Mouse (Mus musculus): Measurements from ENCODE around the gene Slc35d2. TPM values are rescaled to one million over a fixed set of nuclear protein-coding genes. Genes with fewer than 3 reads are reported as not detected.
A peak's percentile ranks its signal among the peaks of the same experiment; 100 is the strongest.

The Slc35d2 gene
- polyA plus RNA-seq, 1 experiment from 2014 or later: 5.5 TPM

DNA sequence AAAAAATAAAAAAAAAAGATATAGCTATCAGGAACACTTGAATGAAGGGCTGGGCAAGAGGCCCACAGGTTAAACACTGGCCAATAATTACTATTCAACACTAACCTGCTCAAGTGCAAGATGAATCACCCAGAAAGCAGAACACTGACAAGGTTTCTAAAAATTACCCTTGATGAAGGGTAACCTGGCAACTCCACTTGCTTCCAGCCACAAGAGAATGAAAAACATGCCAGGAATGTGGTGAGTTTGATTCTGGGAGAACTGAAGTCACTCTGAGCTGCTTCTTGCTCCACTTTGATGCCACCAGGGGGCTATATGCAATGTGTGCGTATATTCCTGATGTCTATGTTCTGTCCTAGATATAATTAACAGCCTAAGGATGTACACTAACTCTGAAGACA lies 26.0 kb upstream of the Slc35d2 start:
- Histone ChIP-seq H3K9ac (ENCODE audit: low read depth, low read length) (no peak overlapping the region), H3K4me2 (replicated peaks; ENCODE audit: low read depth, low read length) (no peak overlapping the region), H3K4me1 (ENCODE audit: control insufficient read depth, insufficient read depth, low read length) (peaks cover 13% of the 10 kb centered on the region; the same call in 1 of the 2 replicates), H3K27me3 (ENCODE audit: control insufficient read depth, insufficient read depth, low read length) (0 out of 2 replicates have a peak, but pooled peaks cover 3% of the 10 kb centered on the region), H3K36me3 (ENCODE audit: control insufficient read depth, insufficient read depth, low read length) (no peaks in the 10 kb centered on the region), H3K27ac (ENCODE audit: low read depth, low read length) (no peak overlapping the region), H3K9me3 (ENCODE audit: control insufficient read depth, low read length) (no peaks in the 10 kb centered on the region), H3K4me3 (ENCODE audit: low read length) (no peak overlapping the region)
- no peak for ATAC-seq (ENCODE audit: low FRiP score, low TSS enrichment)
- WGBS: 22% methylated on average over 1 of the region's 1 CpGs

DNA sequence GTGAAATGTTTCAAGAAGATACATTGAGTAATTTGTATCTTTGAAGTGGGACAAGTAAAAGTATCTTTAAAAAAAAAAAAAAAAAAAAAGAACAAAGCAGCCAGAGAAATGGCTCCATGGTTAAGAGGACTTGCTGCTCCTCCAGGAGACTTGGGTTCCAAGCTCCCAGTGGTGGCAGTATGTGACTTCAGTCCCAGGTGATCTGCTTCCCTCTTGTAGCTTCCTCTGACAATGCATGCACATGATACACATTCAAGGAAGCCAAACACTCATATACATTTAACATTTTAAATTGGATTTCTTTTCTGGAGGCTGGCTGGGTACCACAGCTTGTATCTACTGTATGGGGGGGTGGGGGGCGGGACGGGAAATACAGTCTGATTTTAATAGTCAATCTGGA lies 25.5 kb upstream of the Slc35d2 start:
- H3K4me2 ChIP-seq (replicated peaks; ENCODE audit: low read depth, low read length): no peak overlapping the region

DNA sequence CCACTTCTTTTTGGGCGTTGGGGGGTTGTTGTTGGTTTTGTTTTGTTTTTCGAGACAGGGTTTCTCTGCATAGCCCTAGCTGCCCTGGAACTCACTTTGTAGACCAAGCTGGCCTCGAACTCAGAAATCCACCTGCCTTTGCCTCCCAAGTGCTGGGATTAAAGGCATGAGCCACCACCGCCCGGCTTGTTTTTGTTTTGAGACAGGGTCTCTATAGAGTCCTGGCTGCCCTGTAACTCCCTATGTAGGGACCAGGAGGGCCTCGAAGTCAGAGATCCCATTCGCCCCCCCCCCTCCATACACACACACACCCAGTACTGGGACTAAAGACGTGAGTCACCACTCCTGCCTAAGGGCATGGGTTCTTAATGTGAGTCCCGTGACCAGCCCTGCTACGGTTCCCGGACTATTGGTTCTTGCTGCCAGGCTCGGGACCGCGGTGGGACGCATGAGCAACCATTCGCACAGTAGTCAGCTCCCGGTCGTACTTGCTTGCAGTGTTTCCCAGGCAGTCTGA lies 24.6 kb upstream of the Slc35d2 start:
- Histone ChIP-seq H3K36me3 (ENCODE audit: control insufficient read depth, insufficient read depth, low read length) (no peaks in the 10 kb centered on the region), H3K27me3 (ENCODE audit: control insufficient read depth, insufficient read depth, low read length) (no peaks in the 10 kb centered on the region), H3K4me2 (replicated peaks; ENCODE audit: low read depth, low read length) (peak overlapping the region; percentile 56), H3K9me3 (ENCODE audit: control insufficient read depth, low read length) (no peaks in the 10 kb centered on the region), H3K4me3 (ENCODE audit: low read length) (peak overlapping the region; percentile 83), H3K27ac (ENCODE audit: low read depth, low read length) (peak overlapping the region; percentile 65; the same call in 1 of the 2 replicates), H3K9ac (ENCODE audit: low read depth, low read length) (peak overlapping the region; percentile 42), H3K4me1 (ENCODE audit: control insufficient read depth, insufficient read depth, low read length) (peaks cover 17% of the 10 kb centered on the region; the same call in 1 of the 2 replicates)
- WGBS: 1% methylated on average over 18 of the region's 18 CpGs
- ATAC-seq (ENCODE audit: low FRiP score, low TSS enrichment): peak; percentile 50

More for the DNA sequence above, 25.5 kb upstream of the Slc35d2 start:
- WGBS: 67% methylated on average over 2 of the region's 2 CpGs
- no peak for ATAC-seq (ENCODE audit: low FRiP score, low TSS enrichment)
- no peaks in the 10 kb centered on the region for H3K27me3 ChIP-seq (ENCODE audit: control insufficient read depth, insufficient read depth, low read length)
- no peak overlapping the region for H3K9ac ChIP-seq (ENCODE audit: low read depth, low read length)
- no peak overlapping the region for H3K27ac ChIP-seq (ENCODE audit: low read depth, low read length)
- peaks cover 17% of the 10 kb centered on the region; the same call in 1 of the 2 replicates for H3K4me1 ChIP-seq (ENCODE audit: control insufficient read depth, insufficient read depth, low read length)
- H3K36me3 ChIP-seq (ENCODE audit: control insufficient read depth, insufficient read depth, low read length): no peaks in the 10 kb centered on the region
- H3K9me3 ChIP-seq (ENCODE audit: control insufficient read depth, low read length): no peaks in the 10 kb centered on the region
- H3K4me3 ChIP-seq (ENCODE audit: low read length): no peak overlapping the region

DNA sequence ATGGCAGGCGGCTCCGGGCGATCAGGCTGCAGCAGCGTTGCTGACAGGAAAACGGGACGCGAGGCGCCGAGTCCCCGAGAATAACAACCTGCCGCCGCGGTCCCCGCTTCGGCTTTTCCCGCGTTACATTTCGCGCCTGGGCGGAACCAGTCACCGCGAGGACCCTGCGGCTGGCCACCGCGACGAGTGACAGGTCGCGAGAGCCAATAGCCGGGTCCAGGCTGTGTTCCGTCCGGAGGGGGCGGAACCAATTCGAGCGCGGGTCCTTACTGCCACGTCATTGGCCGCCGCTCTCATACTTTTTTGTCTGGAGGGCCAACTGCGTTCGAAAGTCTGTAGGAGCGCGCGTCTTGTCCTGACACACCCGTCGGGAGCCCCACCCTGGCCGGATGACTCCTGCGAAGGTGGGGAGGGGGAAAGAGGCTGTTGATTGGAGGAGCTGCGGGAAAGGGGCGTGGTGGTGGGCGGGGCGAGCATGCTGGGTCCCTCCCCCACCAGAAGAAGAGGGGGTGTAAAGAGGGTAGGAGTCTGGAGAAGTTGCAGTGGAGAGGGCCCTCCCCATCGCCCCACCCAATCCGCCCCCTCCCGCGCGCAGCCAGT lies 24.0 kb upstream of the Slc35d2 start, which contains the start of gene Zfp367:
Gene Zfp367 (minus strand): TSS at position 120 of the 600 bp plus-strand sequence.
- Histone ChIP-seq H3K27me3 (ENCODE audit: control insufficient read depth, insufficient read depth, low read length) (no peaks in the 10 kb centered on the region), H3K4me3 (ENCODE audit: low read length) (peak within 1 kb of the TSS; percentile 83), H3K9ac (ENCODE audit: low read depth, low read length) (peak within 1 kb of the TSS; percentile 82), H3K4me1 (ENCODE audit: control insufficient read depth, insufficient read depth, low read length) (peaks cover 17% of the 10 kb centered on the region; the same call in 1 of the 2 replicates), H3K4me2 (replicated peaks; ENCODE audit: low read depth, low read length) (peak within 1 kb of the TSS; percentile 57), H3K27ac (ENCODE audit: low read depth, low read length) (peak within 1 kb of the TSS; percentile 73), H3K36me3 (ENCODE audit: control insufficient read depth, insufficient read depth, low read length) (no peaks in the 10 kb centered on the region), H3K9me3 (ENCODE audit: control insufficient read depth, low read length) (no peaks in the 10 kb centered on the region)
- peak; percentile 97 for ATAC-seq (ENCODE audit: low FRiP score, low TSS enrichment)
- WGBS: 1% methylated on average over 55 of the region's 56 CpGs

DNA sequence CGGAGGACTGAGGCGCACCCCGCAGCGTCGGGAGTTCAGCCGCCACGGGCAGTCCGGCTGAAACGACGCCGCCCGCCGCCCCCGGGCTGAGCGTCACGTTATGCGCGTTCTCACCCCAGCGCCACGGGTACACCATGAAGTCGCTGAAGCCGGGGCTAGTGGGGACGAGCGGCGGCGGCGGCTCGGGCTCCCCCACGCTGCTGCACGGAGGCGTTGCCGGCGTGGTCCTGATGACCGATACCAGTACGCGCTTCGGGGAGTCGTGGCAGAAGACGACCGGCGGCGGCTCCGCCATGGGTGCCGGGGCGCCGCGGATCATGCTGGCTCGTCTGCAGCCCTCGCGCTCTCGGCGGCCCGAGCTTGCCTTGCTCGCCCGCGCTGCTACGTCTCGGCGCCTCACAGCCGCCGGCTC lies 23.5 kb upstream of the Slc35d2 start:
- peak; percentile 21 for ATAC-seq (ENCODE audit: low FRiP score, low TSS enrichment)
- Histone ChIP-seq H3K36me3 (ENCODE audit: control insufficient read depth, insufficient read depth, low read length) (no peaks in the 10 kb centered on the region), H3K4me3 (ENCODE audit: low read length) (peak overlapping the region; percentile 83), H3K4me1 (ENCODE audit: control insufficient read depth, insufficient read depth, low read length) (peaks cover 17% of the 10 kb centered on the region; the same call in 1 of the 2 replicates), H3K27ac (ENCODE audit: low read depth, low read length) (peak overlapping the region; percentile 73), H3K27me3 (ENCODE audit: control insufficient read depth, insufficient read depth, low read length) (no peaks in the 10 kb centered on the region), H3K4me2 (replicated peaks; ENCODE audit: low read depth, low read length) (peak overlapping the region; percentile 57), H3K9me3 (ENCODE audit: control insufficient read depth, low read length) (no peaks in the 10 kb centered on the region), H3K9ac (ENCODE audit: low read depth, low read length) (peak overlapping the region; percentile 82)
- WGBS: 0% methylated on average over 59 of the region's 61 CpGs

DNA sequence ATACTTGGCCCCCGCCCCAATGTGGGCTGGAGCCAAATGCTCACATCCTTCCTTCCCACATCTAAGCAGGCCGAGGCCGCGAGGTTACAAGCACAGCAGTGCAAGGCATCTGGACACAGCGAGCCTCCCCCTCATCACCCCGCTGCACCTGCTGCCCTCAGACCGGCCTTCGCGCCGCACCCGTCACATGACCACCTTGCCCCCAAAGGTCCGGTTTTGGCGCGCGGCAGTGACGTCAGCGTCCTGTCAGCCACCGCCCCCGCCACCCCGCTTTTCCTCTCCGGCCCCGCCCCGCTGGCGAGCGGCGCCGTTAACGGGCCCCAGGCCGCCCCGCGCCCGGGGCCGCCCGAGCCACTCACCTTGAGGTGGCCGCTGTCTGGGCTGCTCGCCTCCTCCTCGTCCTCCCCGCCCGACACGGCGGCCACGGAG lies 23.1 kb upstream of the Slc35d2 start:
- Histone ChIP-seq H3K27ac (ENCODE audit: low read depth, low read length) (peak overlapping the region; percentile 73), H3K36me3 (ENCODE audit: control insufficient read depth, insufficient read depth, low read length) (no peaks in the 10 kb centered on the region), H3K9ac (ENCODE audit: low read depth, low read length) (peak overlapping the region; percentile 82), H3K27me3 (ENCODE audit: control insufficient read depth, insufficient read depth, low read length) (no peaks in the 10 kb centered on the region), H3K4me1 (ENCODE audit: control insufficient read depth, insufficient read depth, low read length) (peaks cover 17% of the 10 kb centered on the region; the same call in 1 of the 2 replicates), H3K4me3 (ENCODE audit: low read length) (peak overlapping the region; percentile 83), H3K9me3 (ENCODE audit: control insufficient read depth, low read length) (no peaks in the 10 kb centered on the region), H3K4me2 (replicated peaks; ENCODE audit: low read depth, low read length) (peak overlapping the region; percentile 57)
- 0% methylated on average over 36 of the region's 42 CpGs for WGBS
- ATAC-seq (ENCODE audit: low FRiP score, low TSS enrichment): peak; percentile 37

DNA sequence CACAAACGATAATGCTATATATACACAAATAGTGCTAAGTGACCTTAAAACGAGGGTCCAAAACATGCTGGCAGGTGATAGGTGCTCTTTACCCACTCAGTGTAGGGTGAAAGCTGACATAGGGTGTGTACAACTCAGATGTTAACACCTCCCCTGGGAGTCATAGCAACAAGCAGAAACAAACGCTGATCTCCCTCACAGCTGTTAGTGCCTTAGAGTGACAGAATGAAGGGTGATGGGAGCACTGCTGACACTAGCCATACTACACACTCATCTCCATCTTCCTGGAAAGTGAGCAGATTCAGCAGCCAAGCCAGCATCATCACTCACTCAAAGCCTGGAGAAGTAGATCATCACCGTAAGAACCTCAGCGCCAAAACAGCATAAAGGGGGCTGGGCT lies 21.0 kb upstream of the Slc35d2 start:
- 0 out of 2 replicates have a peak, but pooled peaks cover 3% of the 10 kb centered on the region for H3K36me3 ChIP-seq (ENCODE audit: control insufficient read depth, insufficient read depth, low read length)
- WGBS: 69% methylated on average over 5 of the region's 5 CpGs
- H3K4me3 ChIP-seq (ENCODE audit: low read length): no peak overlapping the region
- H3K9ac ChIP-seq (ENCODE audit: low read depth, low read length): no peak overlapping the region
- peaks cover 17% of the 10 kb centered on the region; the same call in 1 of the 2 replicates for H3K4me1 ChIP-seq (ENCODE audit: control insufficient read depth, insufficient read depth, low read length)
- H3K4me2 ChIP-seq (replicated peaks; ENCODE audit: low read depth, low read length): no peak overlapping the region
- H3K9me3 ChIP-seq (ENCODE audit: control insufficient read depth, low read length): no peaks in the 10 kb centered on the region
- ATAC-seq (ENCODE audit: low FRiP score, low TSS enrichment): no peak
- no peaks in the 10 kb centered on the region for H3K27me3 ChIP-seq (ENCODE audit: control insufficient read depth, insufficient read depth, low read length)
- H3K27ac ChIP-seq (ENCODE audit: low read depth, low read length): no peak overlapping the region

DNA sequence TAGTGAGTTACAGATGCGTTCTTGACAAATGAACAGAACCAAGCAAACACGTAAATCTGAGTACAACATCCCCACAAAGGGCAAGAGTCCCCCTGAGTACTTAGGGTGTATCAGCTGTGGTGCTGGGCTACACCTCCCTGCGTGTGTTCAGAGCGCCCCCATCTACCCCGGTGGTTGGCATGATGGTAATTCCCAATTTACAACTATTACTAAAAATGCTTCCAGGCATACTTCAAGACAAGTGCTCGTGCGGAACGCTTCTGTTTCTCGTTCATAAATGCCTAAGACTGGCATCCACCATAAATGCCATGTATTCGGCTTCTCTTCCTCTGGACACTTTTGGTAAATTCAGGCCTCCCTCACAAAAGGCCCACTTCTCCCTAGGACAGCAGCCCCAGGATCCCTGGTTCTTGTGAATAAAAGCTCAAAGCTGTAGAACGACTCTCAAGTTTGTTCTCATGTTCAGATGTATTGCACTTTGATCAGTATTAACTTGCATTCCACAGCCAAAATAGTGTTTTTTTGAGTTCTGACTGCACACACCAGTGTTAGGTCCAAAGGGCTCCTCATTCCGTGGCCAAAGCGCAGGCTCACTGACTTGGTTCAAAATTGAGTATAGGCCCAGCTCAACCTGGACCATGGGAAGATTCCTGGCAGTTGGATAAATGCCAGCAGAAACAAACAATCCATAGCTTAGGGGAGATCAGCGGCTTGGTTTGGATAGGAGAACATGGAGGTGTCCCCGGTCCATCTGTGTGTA lies 628 bp upstream of the Slc35d2 start:
- ATAC-seq (ENCODE audit: low FRiP score, low TSS enrichment): peak; percentile 75
- no peaks in the 10 kb centered on the region for H3K4me1 ChIP-seq (ENCODE audit: control insufficient read depth, insufficient read depth, low read length)
- no peaks in the 10 kb centered on the region for H3K27me3 ChIP-seq (ENCODE audit: control insufficient read depth, insufficient read depth, low read length)
- H3K9ac ChIP-seq (ENCODE audit: low read depth, low read length): peak overlapping the region; percentile 68
- peaks cover 13% of the 10 kb centered on the region for H3K36me3 ChIP-seq (ENCODE audit: control insufficient read depth, insufficient read depth, low read length)
- no peaks in the 10 kb centered on the region for H3K9me3 ChIP-seq (ENCODE audit: control insufficient read depth, low read length)
- H3K4me2 ChIP-seq (replicated peaks; ENCODE audit: low read depth, low read length): peak overlapping the region; percentile 74
- H3K4me3 ChIP-seq (ENCODE audit: low read length): peak overlapping the region; percentile 47
- peak overlapping the region; percentile 7; the same call in 1 of the 2 replicates for H3K27ac ChIP-seq (ENCODE audit: low read depth, low read length)
- WGBS: 40% methylated on average over 15 of the region's 15 CpGs
